Mouse (Mus musculus) cerebral cortex, adult 2 months (tissue): ENCODE data around the gene Pgbd5.

Experiments used
- WGBS: fragments of 180-500 bp; shearing (Covaris S2); methylation state at CpG from one replicate; pipeline ENCODE4 v1.1.7; 2018; 5-methylcytosine and 5-hydroxymethylcytosine counted together

The Pgbd5 gene

DNA sequence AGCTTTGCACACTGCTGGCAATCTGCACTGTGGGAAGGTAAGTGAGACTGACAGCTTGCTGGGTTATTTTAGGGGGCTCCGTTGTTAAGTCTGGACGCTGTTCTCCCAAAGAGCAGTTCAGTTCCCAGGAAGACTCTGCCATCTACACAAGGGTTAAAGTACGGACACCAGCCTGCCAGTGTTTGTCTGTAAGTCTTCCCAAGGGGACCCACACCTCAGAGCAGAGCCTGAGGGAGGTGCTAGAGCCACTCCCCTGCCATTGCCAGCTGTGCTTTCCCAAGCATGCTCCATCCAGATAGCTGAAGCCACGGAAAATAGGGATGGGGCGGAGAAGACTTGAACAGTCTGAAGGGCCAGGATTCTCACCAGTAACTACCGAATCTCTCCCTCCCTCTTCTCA is 8.6 kb downstream of the Pgbd5 start:
- WGBS = 33% methylated on average over 6 of the region's 6 CpGs

DNA sequence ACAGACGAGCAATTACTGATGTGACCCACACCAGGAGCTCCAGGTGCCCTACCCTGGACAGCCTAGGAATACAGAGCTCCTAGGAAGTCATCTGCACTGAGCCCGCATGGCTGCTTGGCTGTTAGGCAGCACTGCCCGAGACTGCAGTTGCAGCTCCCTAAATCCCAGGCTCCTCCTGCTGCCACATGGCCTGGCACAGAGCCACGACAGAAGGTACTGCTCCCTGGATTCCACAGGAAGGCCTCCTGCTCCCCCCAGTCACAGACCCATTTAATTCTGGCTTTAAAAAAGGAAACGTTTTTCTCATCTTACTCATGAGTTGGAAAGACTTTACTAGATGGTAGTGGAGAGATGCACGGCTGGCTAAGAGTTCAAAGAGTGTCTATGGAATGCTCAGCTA is 10.0 kb downstream of the Pgbd5 start:
- WGBS = 28% methylated on average over 6 of the region's 6 CpGs

DNA sequence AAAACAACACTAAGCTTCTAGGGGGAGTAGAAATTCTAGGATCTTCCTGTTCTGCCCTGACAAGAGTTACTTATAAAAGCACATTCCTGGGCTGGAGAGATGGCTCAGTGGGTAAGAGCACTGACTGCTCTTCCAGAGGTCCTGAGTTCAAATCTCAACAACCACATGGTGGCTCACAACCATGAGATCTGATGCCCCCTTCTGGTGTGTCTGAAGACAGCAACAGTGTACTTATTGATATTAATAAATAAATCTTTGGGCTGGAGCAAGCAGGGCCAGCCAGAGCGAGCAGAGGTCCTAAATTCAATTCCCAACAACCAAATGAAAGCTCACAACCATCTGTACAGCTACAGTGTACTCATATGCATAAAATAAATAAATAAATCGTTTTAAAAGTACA is 10.7 kb downstream of the Pgbd5 start:
- 43% methylated on average over 2 of the region's 2 CpGs for WGBS

DNA sequence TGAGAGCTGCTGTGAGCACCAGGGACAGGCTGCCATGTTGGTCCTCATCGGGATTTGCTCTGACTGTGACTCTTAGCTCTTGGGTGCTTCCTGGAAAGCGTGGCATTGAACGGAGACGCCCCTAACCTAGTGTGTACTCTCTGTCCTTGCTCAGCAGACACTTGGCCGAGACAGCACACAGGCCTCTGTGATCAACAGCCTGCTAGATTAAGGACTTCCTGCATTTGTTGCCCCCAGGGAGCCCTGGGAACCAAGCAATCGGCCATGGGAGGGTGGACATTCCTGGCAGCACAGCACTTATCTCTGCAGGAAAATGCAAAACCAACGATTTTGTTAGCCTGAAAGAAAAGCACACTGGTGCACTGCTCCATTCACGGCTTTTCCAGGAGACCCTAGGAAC is 18.0 kb downstream of the Pgbd5 start:
- 48% methylated on average over 8 of the region's 8 CpGs for WGBS

DNA sequence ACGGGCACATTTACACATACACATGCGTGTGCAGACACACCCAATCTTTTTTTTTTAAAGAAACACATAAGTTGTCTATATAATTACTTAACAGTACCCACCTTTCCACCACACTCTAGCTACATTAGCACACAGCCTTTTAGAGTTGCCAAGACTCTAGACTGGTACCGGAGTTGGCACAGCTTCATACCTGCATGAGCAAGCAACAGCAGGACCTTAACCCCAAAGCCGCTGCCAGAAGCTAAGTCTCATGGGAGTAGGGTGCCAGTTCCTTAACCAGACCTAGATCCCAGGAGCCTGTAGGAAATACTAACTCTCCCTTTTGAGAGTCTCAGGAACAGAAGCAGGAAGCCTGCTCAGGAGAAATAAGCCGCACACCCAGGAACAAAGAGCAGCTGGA is 20.5 kb downstream of the Pgbd5 start:
- 66% methylated on average over 5 of the region's 5 CpGs for WGBS

DNA sequence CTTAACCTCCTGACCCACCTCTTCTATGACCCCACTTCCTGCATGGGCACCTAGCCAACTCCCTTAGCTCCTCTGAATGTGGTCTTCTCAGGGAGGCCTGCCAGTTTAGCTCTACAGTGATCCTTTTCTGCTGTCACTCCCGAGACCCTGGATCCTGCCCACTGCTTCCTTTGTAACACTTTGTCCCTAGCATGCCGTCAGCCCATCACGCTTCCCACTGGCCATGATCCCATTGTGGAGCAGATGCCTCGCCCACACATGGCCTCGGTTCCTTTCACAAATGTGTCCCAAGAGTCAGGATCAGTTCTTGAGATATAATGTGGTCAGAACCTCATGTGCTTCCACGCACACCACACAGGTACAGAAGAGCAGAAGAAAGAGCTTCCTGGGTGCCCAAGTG is 21.3 kb downstream of the Pgbd5 start:
- WGBS = 38% methylated on average over 6 of the region's 6 CpGs

DNA sequence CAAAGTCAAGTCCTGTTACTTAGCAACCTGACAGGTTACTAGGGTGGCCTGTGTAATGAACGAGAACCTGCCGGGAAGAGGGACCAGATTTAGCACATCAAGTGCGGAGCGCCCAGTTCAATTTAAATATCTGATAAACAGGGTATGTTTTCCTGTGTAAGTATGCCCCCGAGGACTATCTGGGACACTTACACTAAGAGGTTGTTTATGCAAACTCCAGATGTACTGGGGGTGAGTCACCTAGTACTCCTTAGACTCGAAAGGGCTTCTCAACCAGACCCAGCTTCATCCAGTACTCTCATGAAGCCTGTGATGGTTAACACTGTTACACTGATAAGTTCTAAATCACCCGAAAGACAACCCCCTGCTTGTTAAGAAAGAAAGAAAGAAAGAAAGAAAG is 22.8 kb downstream of the Pgbd5 start:
- 47% methylated on average over 7 of the region's 7 CpGs for WGBS

DNA sequence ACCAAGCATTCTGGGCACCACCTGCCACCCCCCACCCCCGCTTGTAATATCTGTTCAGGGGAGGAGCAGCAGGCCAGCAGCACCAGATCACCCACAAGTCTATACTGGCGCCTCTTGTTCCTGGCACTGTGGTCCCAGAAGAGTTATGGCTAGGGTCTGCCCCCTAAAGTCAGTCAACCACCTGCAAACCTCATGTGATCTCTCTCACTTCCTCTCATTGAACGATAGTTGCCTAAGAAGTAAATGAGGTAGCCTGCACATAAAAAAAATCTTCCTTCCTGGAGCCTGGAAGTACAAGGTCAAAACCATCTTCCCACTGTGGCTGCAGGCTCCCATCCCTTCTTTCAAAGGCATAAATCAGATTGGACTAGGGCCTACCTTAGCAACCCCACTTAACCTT is 23.7 kb downstream of the Pgbd5 start:
- 59% methylated on average over 3 of the region's 3 CpGs for WGBS

DNA sequence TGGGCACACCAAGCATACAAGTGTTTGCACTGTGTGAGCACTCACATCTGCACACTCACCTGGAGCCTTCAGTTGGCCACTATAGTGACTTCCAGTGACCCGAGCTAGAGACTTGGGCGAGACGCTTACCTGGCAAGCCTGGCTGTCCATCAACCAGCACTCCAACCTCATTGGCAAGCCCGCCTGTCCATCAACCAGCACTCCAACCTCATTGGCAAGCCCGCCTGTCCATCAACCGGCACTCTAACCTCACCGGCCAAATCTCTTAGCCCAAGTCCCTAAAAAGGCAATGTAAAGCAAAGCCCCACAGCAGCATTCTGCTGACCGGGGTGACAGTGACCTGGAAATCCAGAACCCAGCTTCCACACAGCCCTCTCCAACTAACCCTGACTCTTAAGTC is 24.5 kb downstream of the Pgbd5 start:
- WGBS = 96% methylated on average over 8 of the region's 8 CpGs

DNA sequence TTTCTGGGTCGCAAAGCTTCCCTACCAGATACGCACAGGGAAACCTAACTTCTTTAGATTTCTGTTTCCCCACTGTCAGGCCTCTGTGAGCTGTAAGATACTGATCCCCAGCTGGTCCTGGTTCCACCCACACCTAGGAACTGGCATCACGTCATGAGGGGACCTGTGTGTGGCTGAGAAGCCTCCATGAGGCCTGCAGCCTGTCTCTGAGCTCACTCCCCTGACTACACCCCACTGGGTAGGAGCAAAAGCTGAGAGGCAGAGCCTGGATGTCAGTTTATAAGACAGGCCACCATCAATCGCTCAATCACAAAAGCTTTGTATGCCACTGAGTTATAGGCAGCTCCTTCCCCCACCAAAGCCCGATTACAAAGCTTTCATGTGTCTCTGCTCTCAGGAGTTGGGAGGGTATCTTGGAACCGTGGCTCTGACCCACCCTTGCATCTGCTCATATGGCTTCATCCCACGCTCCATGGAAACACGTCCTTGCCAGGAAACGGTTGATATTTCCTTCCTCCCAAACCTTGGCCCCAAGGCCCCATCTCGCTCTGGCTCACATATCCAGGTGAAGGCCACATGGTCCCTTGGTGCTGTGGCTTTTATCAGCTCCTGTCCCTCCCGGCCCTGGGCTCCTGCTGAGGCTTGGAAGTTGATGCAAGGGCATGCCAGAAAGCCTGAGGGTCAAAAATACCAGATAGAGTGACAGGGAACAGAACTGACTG is 26.1 kb downstream of the Pgbd5 start:
- 37% methylated on average over 11 of the region's 11 CpGs for WGBS

DNA sequence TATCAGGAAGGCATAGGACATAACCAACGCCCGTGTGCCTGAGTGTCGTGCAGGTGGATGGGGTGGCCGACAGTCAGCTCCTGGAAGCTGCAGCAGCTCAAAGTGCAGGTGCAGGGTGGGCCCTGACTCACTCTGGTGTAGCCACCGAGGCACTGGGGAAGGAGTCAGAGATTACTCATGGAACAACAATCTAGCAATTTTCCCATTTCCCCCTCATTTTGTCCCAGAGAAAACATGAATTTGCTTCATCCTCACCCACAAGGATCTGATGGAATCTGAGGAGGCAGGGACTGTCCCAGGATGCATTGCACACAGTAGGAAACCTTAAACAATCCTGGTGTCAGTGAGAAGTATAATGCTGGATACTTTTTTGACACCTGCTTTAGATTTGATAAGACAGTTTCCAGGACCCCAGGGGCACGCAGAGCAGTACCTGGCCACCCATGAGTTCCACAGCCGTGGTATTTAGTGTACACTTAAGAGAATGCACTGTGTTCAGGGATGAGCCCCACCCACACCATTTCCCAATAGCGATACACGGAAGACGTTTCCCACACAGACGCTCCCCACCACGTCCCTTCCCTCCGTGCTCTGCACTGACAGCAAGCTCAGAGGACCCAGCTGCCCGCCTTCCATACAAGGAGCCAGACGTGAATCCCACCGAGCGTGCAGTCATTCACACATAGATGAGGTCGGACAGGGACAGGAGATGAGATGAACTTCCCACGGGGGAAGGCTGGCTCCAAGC is 26.8 kb downstream of the Pgbd5 start:
- WGBS = 52% methylated on average over 19 of the region's 19 CpGs

DNA sequence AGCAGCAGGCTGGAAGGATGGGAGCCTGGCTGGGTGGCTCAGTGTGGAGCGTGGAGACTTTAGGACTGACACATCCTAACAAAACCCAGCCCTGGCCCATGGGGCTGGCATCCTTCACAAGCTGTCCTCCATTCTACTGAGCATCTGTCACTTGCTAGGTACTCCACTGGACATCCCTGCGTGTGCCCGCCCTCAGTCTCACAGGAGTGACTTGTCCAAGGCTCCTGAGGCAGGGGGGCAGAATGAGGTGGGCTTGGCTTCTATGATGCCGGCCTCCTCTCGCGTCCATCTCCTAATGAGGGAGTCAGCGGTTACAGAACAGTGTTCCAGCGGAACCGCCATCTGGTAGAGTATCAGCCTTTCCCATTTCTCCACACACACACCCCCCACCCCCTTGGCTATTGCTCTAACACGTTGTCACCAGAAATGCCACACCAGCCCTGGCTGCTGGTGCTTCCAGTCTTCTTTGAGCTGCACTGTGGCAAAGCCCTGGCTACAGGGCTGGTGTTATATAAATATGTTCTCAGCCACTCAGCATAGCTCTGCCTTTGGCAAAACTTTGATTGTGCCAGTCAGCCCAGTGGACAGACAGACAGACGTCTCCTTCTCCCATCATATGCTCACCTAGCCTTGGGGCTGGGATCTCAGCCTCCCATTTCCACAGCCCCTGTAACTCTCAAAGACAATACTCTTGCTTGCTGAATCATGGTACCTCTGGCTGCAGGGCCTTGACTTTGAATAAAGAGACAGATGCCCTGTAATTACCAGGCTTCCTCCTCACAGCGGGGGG is 34.8 kb downstream of the Pgbd5 start:
- 52% methylated on average over 11 of the region's 12 CpGs for WGBS

DNA sequence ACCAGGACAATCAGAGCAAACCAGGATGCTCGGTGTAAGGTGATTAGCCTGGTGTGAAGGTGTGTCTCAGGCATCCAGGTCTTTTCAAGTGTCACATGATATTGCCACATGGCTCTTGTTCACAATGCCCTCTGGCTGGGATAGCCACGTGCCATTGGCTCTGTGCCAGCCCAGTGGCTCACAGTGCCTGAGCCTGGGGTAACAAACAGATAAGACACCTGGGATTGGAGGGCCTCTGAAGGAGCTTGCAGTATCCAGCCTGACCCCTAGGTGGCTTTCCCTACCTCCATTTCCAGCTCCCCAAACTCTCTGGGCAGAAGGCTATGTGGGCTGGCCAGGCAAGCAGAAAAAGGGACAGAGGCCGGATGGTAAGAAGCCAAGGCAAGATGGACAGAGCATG is 35.6 kb downstream of the Pgbd5 start:
- 27% methylated on average over 3 of the region's 3 CpGs for WGBS

DNA sequence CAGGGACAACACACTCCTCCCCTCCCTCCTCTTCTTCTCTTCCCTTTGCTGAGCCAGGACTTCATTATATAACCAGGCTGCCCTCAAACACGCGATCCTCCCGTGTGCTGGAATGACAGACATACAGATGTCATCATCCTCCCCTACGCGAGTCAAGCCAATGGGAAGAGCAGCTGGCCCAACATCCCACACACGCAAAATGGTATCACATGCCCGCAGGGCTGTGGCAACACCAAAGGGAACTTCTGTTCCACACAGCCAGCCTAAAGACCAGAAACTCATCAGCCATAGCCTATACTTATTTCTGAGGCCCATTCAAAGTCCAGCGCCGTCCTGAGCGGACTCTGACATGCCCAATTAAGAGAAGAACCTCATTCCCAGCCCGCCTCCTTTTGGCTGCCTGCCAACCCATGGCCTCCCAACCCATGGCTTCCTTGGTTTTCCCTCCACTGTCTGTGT is 40.0 kb downstream of the Pgbd5 start:
- 31% methylated on average over 11 of the region's 11 CpGs for WGBS

DNA sequence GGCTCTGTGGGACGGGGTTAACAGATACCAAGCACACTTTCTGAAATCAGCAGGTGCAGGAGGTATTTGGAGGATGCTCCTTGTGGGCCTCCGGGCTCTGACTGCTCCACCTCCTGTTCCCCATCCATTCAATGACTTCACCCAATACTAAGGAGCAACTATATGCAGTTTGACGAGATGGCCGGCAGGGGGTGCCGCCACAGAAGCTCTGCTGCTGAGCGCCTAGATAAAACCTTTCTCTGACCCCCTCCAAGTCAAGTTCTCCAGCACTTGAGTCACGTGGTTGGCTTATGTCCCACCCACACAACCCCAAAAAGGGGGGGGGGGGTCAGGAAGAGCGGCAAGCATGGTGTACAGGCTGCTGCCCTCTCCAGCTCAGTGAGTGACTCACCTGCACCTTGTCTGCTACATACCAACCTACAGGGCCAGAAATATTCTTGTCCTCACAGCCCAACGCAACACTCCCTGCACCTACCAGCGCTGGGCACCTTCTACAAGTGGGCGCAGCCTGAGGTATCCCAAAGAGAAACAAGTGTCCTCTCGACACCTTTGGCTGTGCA is 40.5 kb downstream of the Pgbd5 start:
- whole genome bisulfite sequencing = 27% methylated on average over 12 of the region's 12 CpGs

DNA sequence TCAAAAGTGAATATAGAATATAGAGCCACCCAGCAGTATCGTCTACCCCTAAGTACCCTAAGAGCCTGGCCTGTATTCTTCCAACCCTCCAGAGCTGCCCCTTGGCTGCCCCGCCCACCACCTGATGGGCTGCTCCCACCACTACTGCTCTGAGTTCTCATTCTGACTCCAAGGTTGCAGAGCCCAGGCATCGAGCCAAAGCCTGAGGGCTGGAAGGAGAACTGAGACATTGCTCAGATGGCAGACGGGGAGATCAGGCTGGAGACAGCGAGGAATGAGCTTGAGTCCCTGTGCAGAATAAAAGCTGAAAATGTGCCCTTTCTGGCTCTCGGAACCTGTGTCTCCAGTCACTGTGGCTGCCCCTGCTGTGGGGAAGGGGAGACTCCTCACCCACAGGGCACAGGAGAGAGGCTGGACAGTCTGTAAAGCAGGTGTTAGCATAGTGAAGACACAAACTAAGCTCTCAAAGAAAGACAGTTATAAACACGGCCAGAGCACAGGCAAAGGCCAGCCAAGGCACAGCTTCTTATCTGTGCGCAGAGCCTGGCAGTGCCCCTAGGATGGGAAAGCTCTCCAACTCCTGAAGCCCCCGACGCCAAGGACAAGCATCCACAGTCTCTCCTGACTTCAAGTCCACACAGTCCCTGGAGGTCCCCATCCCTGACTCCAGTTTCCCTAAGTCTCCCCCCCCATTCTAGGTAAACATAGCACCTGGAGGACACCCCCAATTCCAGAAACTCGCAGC is 42.0 kb downstream of the Pgbd5 start:
- WGBS = 40% methylated on average over 11 of the region's 11 CpGs

DNA sequence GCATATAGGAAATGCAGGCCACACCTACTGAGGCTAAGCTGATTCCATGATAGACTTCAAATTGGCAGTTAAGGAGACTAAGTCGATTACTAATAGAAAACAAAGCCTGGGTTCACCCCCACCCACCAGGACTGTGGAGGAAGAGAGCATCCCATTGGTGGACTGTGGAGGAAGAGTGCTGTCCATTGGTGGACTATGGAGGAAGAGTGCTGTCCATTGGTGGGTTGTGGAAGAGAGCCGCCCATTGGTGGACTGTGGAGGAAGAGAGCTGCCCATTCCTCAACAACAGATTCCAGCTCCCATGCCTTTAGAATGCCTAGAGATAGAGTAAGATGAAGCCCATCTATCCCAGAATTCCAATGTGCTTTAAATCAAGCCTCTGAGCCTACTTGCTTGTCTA is 42.9 kb downstream of the Pgbd5 start:
- 88% methylated on average over 2 of the region's 2 CpGs for WGBS

DNA sequence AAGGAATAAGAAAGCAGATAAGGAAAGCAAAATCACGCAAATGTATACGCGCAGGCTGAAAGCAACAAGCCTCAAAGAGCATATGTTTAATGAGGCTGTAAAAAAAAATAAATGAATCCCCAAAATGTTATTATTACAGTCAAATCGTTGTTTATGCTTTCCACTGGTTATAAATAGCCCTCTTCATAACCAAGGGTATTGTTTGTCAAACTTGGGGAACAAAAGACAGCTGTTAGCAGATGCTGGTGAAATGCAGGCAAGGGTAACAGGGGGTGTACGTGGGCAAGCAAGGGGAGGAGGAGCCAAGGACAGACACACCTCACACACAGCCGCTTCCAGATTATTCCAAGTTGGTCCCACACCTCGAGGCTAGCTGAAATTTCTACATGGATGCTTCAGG is 44.1 kb downstream of the Pgbd5 start:
- WGBS = 31% methylated on average over 7 of the region's 7 CpGs

DNA sequence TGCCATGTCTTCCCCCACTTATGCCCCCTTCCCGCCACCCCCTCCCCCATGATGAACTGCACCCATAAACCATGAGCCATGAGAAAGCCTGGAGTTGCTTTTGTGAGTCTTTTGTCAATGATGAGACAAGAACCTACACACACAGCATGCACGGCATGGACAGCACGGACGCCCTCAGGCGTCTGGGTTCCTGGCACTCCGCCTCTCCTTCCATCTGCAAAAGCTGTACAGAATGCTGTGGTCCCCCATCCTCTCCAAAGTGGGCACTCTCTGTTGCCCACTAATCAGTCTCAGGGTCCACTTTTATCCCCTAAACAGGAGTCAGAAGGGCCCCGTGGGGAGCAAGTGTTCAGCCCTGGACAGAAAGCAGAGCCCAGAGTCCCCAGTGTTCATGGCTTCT is 44.5 kb downstream of the Pgbd5 start:
- WGBS = 53% methylated on average over 7 of the region's 7 CpGs

DNA sequence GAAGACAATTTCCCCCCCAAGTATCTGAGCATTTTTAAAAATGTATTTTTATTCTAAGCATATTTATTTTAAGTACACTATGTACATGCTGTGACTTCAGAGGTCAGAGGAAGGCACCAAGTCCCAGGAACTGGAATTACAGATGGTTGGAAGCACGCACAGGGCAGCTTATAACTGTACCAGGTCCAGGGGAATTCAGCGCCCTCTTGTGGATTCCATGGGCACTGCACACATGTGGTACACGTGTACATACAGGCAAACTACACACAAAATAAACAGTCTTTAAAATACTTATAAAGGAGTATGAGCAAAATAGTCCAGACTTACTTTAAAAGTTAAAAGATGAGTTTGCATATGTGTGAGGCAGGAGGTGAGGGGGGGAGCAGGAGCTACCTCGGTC is 45.5 kb downstream of the Pgbd5 start:
- WGBS = 76% methylated on average over 4 of the region's 4 CpGs

DNA sequence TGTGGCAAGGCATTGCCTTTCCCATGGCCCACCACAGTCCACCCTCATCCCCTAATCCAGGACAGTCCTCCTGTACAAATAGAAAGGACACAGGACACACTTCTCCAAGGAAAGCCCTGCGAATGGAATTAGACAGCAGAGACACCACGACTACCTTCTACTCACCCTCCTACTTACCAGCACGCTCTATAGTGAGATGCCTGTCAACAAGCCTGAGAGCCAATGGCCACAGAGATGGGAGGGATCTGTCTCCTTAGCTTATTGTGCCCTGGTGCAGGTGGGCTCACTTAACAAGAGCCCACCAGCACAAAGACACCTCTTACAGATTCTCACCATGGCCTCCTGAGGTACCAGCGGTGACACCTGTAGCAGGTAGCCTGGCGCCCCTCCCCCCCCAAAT is 46.4 kb downstream of the Pgbd5 start:
- WGBS = 68% methylated on average over 5 of the region's 5 CpGs
